Mouse (Mus musculus) regulatory T cell (primary cell): ENCODE results near the gene Chdh.

ENCODE experiments used
- in situ Hi-C: fragments of 300-600 bp; cut with MboI, MseI; formaldehyde crosslinking; loops from one replicate; pipeline ENCODE4 v1.15.1; 2025; ENCODE audit warnings: high pct_unique_total_duplicates

Gene Chdh

GRCm38 (mm10) chr14:30011886-30012560 is 3.2 kb downstream of the Chdh start:
- in situ Hi-C loops, result no loop called here

GRCm38 (mm10) chr14:30014487-30014886 is 5.7 kb downstream of the Chdh start:
- in situ Hi-C loops, result no loop called here

- in situ Hi-C loops, result no loop called here
These were observed 6.2 kb downstream of the Chdh start for GRCm38 (mm10) chr14:30015008-30015407.

GRCm38 (mm10) chr14:30016666-30017065 is 7.8 kb downstream of the Chdh start:
- in situ Hi-C loops, result no loop called here

GRCm38 (mm10) chr14:30017794-30018462 is 9.1 kb downstream of the Chdh start:
- in situ Hi-C loops, result no loop called here

GRCm38 (mm10) chr14:30018463-30018801 is 9.6 kb downstream of the Chdh start:
- in situ Hi-C loops, result no loop called here

GRCm38 (mm10) chr14:30018846-30019245 is 10.0 kb downstream of the Chdh start:
- in situ Hi-C loops, result no loop called here

- in situ Hi-C loops, result no loop called here
These were observed 10.6 kb downstream of the Chdh start for GRCm38 (mm10) chr14:30019375-30019774.

- in situ Hi-C loops, result no loop called here
These were observed 11.2 kb downstream of the Chdh start for GRCm38 (mm10) chr14:30019792-30020575.

- in situ Hi-C loops, result no loop called here
These were observed 13.6 kb downstream of the Chdh start for GRCm38 (mm10) chr14:30022471-30022870.

- in situ Hi-C loops, result no loop called here
These were observed 15.6 kb downstream of the Chdh start for GRCm38 (mm10) chr14:30024387-30024786.

- in situ Hi-C loops, result no loop called here
These were observed 18.6 kb downstream of the Chdh start for GRCm38 (mm10) chr14:30027378-30027777.

GRCm38 (mm10) chr14:30033405-30033804 is 24.6 kb downstream of the Chdh start:
- in situ Hi-C loops, result no loop called here

- in situ Hi-C loops, result no loop called here
These were observed 29.6 kb downstream of the Chdh start for GRCm38 (mm10) chr14:30038431-30038830.

GRCm38 (mm10) chr14:30039413-30039812 is 30.6 kb downstream of the Chdh start:
- in situ Hi-C loops, result no loop called here

- in situ Hi-C loops, result no loop called here
These were observed 33.0 kb downstream of the Chdh start for GRCm38 (mm10) chr14:30041836-30042235.

GRCm38 (mm10) chr14:30043356-30043940 is 34.6 kb downstream of the Chdh start:
- in situ Hi-C loops, result no loop called here

GRCm38 (mm10) chr14:30045239-30045638 is 36.4 kb downstream of the Chdh start:
- in situ Hi-C loops, result no loop called here

- in situ Hi-C loops, result no loop called here
These were observed 36.9 kb downstream of the Chdh start for GRCm38 (mm10) chr14:30045704-30046220.

GRCm38 (mm10) chr14:30046976-30047375 is 38.2 kb downstream of the Chdh start:
- in situ Hi-C loops, result no loop called here

- in situ Hi-C loops, result no loop called here
These were observed 39.2 kb downstream of the Chdh start for GRCm38 (mm10) chr14:30048049-30048448.

- in situ Hi-C loops, result no loop called here
These were observed 41.5 kb downstream of the Chdh start for GRCm38 (mm10) chr14:30050280-30050679.
